Mouse (Mus musculus) effector memory CD4-positive, alpha-beta T cell, adult 7 months (primary cell): ENCODE data around the gene Cabp5. TPM values are rescaled to one million over a fixed set of nuclear protein-coding genes. Genes with fewer than 3 reads are reported as not detected.

Experiments
- polyA plus RNA-seq: library from polyadenylated mRNA; unstranded; fragments of 100-300 nt; shearing (Covaris generic); gene quantifications from one replicate; pipeline ENCODE4 v1.2.1, GENCODE M21; 2017

Gene Cabp5
- polyA plus RNA-seq = not detected

DNA sequence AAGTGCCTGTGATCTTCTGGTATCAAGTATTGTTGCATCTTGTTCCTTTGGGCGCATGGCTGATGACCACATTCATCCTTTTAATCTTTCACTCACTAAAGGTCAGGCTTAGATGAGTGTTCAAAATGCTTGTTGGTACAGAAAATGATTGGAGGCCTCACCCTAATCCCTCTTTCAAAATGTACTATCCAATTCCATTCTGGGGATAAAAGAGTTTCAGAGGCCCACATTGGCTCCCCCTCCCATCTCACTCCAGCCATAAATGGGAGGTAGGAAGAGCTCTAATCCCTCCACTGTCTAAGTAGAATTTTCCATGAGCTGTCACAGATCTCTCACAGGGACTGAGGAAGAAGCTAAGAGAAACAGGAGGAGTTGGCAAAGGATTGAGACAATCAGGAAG is at the start of gene Cabp5:
Gene Cabp5 (plus strand): TSS at position 301 of the 400 bp plus-strand sequence.

DNA sequence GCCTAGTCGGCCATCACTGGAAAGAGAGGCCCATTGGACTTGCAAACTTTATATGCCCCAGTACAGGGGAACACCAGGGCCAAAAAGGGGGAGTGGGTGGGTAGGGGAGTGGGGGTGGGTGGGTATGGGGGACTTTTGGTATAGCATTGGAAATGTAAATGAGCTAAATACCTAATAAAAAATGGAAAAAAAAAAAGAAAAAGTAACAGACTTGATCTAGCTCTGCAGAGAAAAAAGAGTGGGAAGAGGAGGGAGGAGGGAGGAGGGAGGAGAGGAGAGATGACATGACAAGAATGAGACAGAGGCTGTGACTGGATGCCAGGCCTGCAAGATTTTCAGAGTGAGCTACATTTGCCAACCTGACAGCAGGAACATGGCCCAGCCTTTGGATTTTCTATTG is 52.6 kb downstream of the Cabp5 start, which contains the start of gene Bsph1:
Gene Bsph1 (plus strand): TSS at position 301 of the 400 bp plus-strand sequence.

Other genes with a start within 250 kb of the Cabp5 start
- gene Vmn1r88, start 238.6 kb upstream of the Cabp5 start, polyA plus RNA-seq = 0.13 TPM
- gene Vmn1r89, start 185.1 kb upstream of the Cabp5 start, polyA plus RNA-seq = not detected
- gene Lig1, start 120.8 kb upstream of the Cabp5 start, polyA plus RNA-seq = 14.0 TPM
- gene Zswim9, start 119.4 kb upstream of the Cabp5 start, polyA plus RNA-seq = 1.6 TPM
- 0.20 TPM for gene Pla2g4c, start 73.5 kb upstream of the Cabp5 start, polyA plus RNA-seq
- gene Bsph1, start 52.7 kb downstream of the Cabp5 start, polyA plus RNA-seq = not detected
- not detected for gene Bsph2, start 172.9 kb downstream of the Cabp5 start, polyA plus RNA-seq
- gene Sult2a5, start 225.8 kb downstream of the Cabp5 start, polyA plus RNA-seq = not detected